Mouse (Mus musculus) heart, embryonic 10.5 days (tissue): ENCODE data around the gene C1qa. TPM values are rescaled to one million over a fixed set of nuclear protein-coding genes. Genes with fewer than 3 reads are reported as not detected.

Experiments
- DNase-seq: peaks from one replicate; pipeline ENCODE4 v3.0.0-alpha.2; 2017; ENCODE audit warnings: low spot score
- H3K27ac ChIP-seq: fragments of 300-500 bp; sonication (generic); 2 replicates; pipeline ENCODE4 v1.5.1; 2016; ENCODE audit warnings: mild to moderate bottlenecking
- H3K27me3 ChIP-seq: fragments of 300-500 bp; sonication (generic); 2 replicates; pipeline ENCODE4 v1.6.1; 2016; ENCODE audit warnings: mild to moderate bottlenecking; ENCODE audit not compliant: poor library complexity, insufficient read depth, severe bottlenecking
- H3K36me3 ChIP-seq: fragments of 300-500 bp; sonication (generic); 2 replicates; pipeline ENCODE4 v1.6.1; 2016; ENCODE audit warnings: mild to moderate bottlenecking, moderate library complexity
- H3K4me1 ChIP-seq: fragments of 300-500 bp; sonication (generic); 2 replicates; pipeline ENCODE4 v1.6.1; 2016; ENCODE audit warnings: mild to moderate bottlenecking
- H3K4me3 ChIP-seq: fragments of 300-500 bp; sonication (generic); 2 replicates; pipeline ENCODE4 v1.5.1; 2016; ENCODE audit warnings: mild to moderate bottlenecking, moderate library complexity
- H3K9me3 ChIP-seq: fragments of 300-500 bp; sonication (generic); 2 replicates; pipeline ENCODE4 v1.6.1; 2016; ENCODE audit warnings: mild to moderate bottlenecking, moderate library complexity
- WGBS: fragments of 180-500 bp; shearing (Covaris S2); methylation state at CpG from one replicate; pipeline ENCODE4 v1.1.7; 2016; 5-methylcytosine and 5-hydroxymethylcytosine counted together
- polyA plus RNA-seq: library from polyadenylated mRNA; unstranded; fragments of >200 nt; fragmentation: Nextera tagmentation; extraction: Ambion mirVana; gene quantifications from 2 replicates; pipeline ENCODE4 v1.2.1, GENCODE M21; 2016

C1qa gene
- polyA plus RNA-seq, 1 experiment from 2014 or later: 4.2 TPM

GRCm38 (mm10) chr4:136867690-136868345 is 30.8 kb downstream of the C1qa start:
- no peak for DNase-seq
- H3K9me3 ChIP-seq: no peaks in the 10 kb centered on the region
- H3K4me3 ChIP-seq: no peak overlapping the region
- no peak overlapping the region for H3K27ac ChIP-seq
- WGBS: 13% methylated on average over 12 of the region's 12 CpGs
- peaks cover 82% of the 10 kb centered on the region for H3K27me3 ChIP-seq
- H3K4me1 ChIP-seq: peaks cover 28% of the 10 kb centered on the region
- no peaks in the 10 kb centered on the region for H3K36me3 ChIP-seq

- Histone ChIP-seq H3K36me3 (no peaks in the 10 kb centered on the region), H3K27ac (no peak overlapping the region), H3K4me3 (no peak overlapping the region), H3K4me1 (peaks cover 43% of the 10 kb centered on the region), H3K9me3 (no peaks in the 10 kb centered on the region), H3K27me3 (peaks cover 99% of the 10 kb centered on the region)
- DNase-seq: no peak
- 67% methylated on average over 5 of the region's 5 CpGs for WGBS
These were observed 33.1 kb downstream of the C1qa start for GRCm38 (mm10) chr4:136865531-136865930.

DNA sequence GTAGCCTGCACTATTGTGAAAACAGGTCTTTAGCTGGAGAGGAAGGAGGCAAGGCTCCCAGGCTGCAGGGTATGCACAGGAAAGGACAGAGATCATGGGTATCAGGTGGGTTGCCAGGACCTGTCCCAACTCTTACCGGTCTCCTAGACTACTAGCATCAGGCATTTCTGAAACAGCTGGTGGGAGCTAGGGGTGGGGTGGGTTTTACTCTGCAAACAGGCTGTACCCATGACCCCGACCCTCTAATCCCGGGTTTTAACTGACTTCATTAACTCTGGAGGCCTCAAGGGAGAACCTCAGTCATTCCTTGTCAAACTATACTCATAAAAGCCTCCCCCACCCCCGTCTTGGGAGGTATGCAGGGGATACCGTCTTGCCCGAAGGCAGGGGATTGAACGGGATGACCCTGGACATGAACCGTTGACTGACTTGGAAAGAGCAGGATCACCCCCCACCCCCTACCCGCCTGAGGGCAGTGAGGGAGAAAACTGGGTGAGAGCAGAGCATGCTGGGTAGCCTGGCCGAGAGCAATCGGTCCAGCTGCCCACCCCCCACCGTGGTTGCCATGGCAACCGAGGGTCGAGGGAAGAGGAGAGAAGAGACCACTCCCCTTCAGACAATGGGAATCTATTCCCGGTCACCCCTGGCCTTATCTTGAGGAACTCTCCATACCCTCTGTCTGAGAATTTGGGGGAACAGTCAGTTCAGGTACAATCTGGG is 33.7 kb downstream of the C1qa start:
- Histone ChIP-seq H3K4me3 (no peak overlapping the region), H3K4me1 (peaks cover 42% of the 10 kb centered on the region), H3K27me3 (peaks cover 97% of the 10 kb centered on the region), H3K36me3 (no peaks in the 10 kb centered on the region), H3K27ac (no peak overlapping the region), H3K9me3 (no peaks in the 10 kb centered on the region)
- no peak for DNase-seq
- WGBS: 18% methylated on average over 15 of the region's 15 CpGs

DNA sequence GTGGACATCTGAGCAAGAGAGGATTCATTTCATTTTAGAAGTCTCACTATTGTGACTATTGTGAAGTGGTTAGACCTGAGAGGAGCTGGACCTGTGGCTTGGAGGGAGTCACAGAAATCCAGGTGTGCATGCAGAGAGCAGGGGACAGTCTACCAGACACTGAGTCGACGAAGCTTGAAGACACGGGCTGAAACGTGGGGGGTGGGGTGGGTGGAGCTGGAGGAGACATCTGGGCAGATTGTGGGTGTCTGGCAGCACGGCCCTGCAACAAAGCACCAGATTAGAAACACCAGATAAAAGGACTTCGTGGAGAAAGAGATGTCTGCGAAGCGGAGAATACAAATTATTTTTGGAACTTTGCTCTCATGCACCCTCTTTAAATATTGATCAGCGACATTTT is 35.1 kb downstream of the C1qa start:
- no peak overlapping the region for H3K27ac ChIP-seq
- no peaks in the 10 kb centered on the region for H3K36me3 ChIP-seq
- DNase-seq: no peak
- peaks cover 40% of the 10 kb centered on the region for H3K4me1 ChIP-seq
- H3K27me3 ChIP-seq: peaks cover 97% of the 10 kb centered on the region
- no peaks in the 10 kb centered on the region for H3K9me3 ChIP-seq
- WGBS: 22% methylated on average over 9 of the region's 9 CpGs
- no peak overlapping the region for H3K4me3 ChIP-seq

GRCm38 (mm10) chr4:136862411-136862810 is 36.2 kb downstream of the C1qa start:
- Histone ChIP-seq H3K9me3 (no peaks in the 10 kb centered on the region), H3K27me3 (peaks cover 97% of the 10 kb centered on the region), H3K36me3 (no peaks in the 10 kb centered on the region), H3K4me1 (peaks cover 35% of the 10 kb centered on the region), H3K27ac (no peak overlapping the region), H3K4me3 (no peak overlapping the region)
- 44% methylated on average over 2 of the region's 2 CpGs for WGBS
- DNase-seq: no peak

DNA sequence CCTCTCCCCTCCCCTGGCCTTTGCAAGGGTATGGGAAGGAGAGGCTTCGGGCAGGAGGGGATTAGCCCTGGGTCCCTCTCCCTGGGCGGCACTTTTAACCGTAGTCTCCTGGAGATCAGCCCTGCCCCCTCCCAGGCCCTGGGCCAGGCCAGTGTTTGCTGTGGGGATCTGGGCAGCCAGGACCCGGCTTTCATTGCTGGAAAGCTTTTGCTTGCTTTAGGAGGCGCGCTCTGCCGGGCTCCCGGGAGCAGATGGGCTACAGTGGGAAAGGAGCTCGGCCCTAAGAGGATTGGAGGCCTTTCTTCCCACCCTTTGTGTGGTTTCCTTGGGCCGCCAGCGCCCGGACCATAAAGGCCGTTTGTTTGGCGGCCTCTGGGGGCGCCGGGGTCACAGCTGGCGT is 36.8 kb downstream of the C1qa start:
- peak overlapping the region; percentile 12 for H3K4me3 ChIP-seq
- no peak overlapping the region; the same call in 1 of the 2 replicates for H3K27ac ChIP-seq
- WGBS: 6% methylated on average over 17 of the region's 17 CpGs
- H3K36me3 ChIP-seq: no peaks in the 10 kb centered on the region
- H3K9me3 ChIP-seq: no peaks in the 10 kb centered on the region
- peaks cover 97% of the 10 kb centered on the region for H3K27me3 ChIP-seq
- no peak for DNase-seq
- H3K4me1 ChIP-seq: peaks cover 35% of the 10 kb centered on the region

DNA sequence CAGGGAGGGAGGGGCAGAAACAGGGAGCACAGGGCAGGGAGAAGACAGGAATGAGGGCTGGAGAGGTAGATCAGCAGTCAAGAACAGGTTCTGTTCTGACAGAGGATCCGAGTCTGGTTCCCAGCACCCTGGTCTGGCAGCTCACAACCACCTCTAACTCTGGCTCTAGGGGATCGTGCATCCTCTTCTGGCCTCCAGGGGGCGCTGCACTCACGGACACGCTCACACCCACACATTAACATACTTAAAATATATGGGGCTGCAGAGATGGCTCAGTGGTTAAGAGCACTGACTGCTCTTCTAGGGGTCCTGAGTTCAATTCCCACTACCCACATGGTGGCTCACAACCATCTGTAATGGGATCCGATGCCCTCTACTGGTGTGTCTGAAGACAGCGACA is 38.6 kb downstream of the C1qa start:
- 81% methylated on average over 7 of the region's 7 CpGs for WGBS
- H3K4me1 ChIP-seq: peaks cover 31% of the 10 kb centered on the region
- no peaks in the 10 kb centered on the region for H3K36me3 ChIP-seq
- no peaks in the 10 kb centered on the region for H3K9me3 ChIP-seq
- peaks cover 96% of the 10 kb centered on the region for H3K27me3 ChIP-seq
- H3K27ac ChIP-seq: no peak overlapping the region
- no peak for DNase-seq
- no peak overlapping the region for H3K4me3 ChIP-seq

DNA sequence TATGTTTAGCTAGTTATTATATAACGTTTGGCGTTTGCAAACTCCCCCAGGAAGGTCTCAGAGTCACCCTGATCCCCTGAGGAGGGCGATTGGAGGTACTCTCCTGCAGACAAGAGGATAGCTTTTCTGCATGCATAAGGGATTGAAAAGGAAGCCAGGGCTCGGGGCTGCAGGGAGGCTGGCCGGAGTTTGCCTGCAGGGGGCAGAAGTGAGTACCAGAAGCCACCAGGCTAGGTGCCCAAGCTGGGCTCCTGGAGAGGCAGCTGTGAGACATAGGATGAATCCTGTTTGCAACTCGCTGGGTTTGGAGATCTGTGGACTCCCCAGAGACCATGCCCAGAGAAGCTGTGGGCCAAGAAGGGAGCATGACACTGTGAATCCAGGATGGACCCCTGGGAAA is 43.5 kb downstream of the C1qa start:
- 32% methylated on average over 6 of the region's 6 CpGs for whole genome bisulfite sequencing
- no peak overlapping the region for H3K4me3 ChIP-seq
- peaks cover 97% of the 10 kb centered on the region for H3K27me3 ChIP-seq
- no peak for DNase-seq
- no peak overlapping the region for H3K27ac ChIP-seq
- no peaks in the 10 kb centered on the region for H3K4me1 ChIP-seq
- no peaks in the 10 kb centered on the region for H3K36me3 ChIP-seq
- H3K9me3 ChIP-seq: no peaks in the 10 kb centered on the region

GRCm38 (mm10) chr4:136852989-136853388 is 45.6 kb downstream of the C1qa start:
- H3K27me3 ChIP-seq: peaks cover 95% of the 10 kb centered on the region
- WGBS: 84% methylated on average over 12 of the region's 12 CpGs

DNA sequence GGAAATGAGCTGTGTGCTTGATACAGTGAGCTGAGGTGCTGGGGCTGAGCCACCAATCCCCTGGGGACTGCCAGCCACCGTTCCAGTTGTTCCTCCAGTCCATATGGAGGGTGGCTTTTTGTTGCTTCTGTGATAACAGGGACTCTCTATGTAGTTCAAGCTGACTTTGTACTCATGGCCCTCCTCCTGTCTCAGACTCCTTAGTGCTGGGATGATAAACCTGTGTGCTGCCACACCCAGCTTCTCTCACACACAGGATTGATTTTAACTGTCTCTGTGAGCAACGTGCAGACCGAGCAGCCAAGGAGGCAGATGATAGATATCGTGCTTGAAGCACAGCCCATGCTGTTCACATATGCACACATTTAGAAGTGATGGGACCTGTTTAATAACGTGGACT is 46.5 kb downstream of the C1qa start:
- Histone ChIP-seq H3K4me3 (no peak overlapping the region), H3K36me3 (no peaks in the 10 kb centered on the region), H3K4me1 (no peaks in the 10 kb centered on the region), H3K27ac (no peak overlapping the region), H3K9me3 (no peaks in the 10 kb centered on the region), H3K27me3 (peaks cover 91% of the 10 kb centered on the region)
- WGBS: 63% methylated on average over 5 of the region's 5 CpGs
- DNase-seq: no peak

More at GRCm38 (mm10) chr4:136852989-136853388, 45.6 kb downstream of the C1qa start:
- Histone ChIP-seq H3K36me3 (no peaks in the 10 kb centered on the region), H3K9me3 (no peaks in the 10 kb centered on the region), H3K4me3 (no peak overlapping the region), H3K27ac (no peak overlapping the region), H3K4me1 (no peaks in the 10 kb centered on the region)
- DNase-seq: no peak

DNA sequence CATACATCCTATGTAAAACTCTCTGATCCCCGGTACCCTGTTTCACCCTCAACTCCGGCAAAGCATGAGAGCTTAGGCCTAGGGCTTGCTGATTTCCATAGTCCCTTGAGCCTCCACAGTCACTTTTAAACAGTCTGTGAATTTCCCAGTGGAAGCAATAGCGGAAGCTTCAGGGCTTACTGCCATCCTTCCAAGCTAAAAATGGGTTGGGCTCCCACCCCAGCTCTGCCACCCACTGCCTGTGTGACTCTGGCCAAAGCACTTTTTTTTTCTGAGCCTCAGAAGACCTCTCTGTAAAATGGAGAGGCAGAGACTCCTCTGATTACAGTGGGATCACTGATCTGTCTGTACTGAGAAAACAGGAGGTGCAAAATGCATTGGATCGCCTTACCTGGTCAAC is 50.0 kb downstream of the C1qa start:
- H3K4me3 ChIP-seq: no peak overlapping the region
- H3K27ac ChIP-seq: no peak overlapping the region
- DNase-seq: no peak
- no peaks in the 10 kb centered on the region for H3K36me3 ChIP-seq
- WGBS: 70% methylated on average over 4 of the region's 4 CpGs
- H3K4me1 ChIP-seq: no peaks in the 10 kb centered on the region
- H3K27me3 ChIP-seq: peaks cover 83% of the 10 kb centered on the region
- no peaks in the 10 kb centered on the region for H3K9me3 ChIP-seq

DNA sequence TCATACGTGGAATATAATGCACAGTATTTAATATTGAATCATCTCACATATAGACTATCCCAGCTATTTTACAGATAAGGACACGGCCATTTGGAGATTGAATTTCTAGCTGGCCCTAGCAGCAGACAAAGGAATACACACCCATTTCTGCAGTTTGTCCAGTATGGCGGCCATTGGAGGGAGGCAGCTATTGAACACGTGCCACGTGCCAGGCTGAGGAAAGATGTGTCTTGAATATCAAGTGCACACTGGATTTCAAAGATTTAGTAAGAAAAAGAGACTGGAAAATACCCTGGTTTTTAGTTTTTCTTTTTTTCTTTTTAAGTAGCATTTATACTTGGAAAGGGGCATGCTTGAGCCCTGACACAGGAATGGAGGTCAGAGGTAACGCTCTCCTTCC is 51.4 kb downstream of the C1qa start:
- WGBS: 82% methylated on average over 6 of the region's 6 CpGs
- Histone ChIP-seq H3K27ac (no peak overlapping the region), H3K36me3 (no peaks in the 10 kb centered on the region), H3K4me1 (no peaks in the 10 kb centered on the region), H3K4me3 (no peak overlapping the region), H3K27me3 (peaks cover 81% of the 10 kb centered on the region), H3K9me3 (no peaks in the 10 kb centered on the region)
- DNase-seq: no peak
